Mouse (Mus musculus): Measurements from ENCODE around the gene Pfkfb2. TPM values are rescaled to one million over a fixed set of nuclear protein-coding genes. Genes with fewer than 3 reads are reported as not detected.

Pfkfb2 gene
- polyA plus RNA-seq (2017; shearing (Covaris generic)) = 4.9 TPM

DNA sequence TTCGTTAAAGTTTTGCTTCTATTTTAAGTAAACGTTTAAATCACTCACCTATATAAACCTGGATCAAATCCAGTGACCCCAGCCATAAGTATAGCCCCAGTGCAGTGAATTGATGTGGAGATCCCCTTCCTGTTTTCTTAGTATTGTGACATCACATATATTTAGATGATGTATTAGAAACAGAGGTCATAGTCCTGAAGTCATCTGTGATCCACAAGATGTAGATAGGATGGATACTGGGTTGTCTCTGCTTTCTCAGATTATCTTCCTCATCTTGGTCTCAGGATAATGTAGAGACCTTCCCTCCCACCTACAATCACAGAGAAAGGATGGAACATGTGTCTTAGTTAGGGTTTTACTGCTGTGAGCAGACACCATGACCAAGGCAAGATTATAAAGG is at the start of gene Pfkfb2:
TSS of gene Pfkfb2 (minus strand) at position 101 of the 400 bp plus-strand sequence.

DNA sequence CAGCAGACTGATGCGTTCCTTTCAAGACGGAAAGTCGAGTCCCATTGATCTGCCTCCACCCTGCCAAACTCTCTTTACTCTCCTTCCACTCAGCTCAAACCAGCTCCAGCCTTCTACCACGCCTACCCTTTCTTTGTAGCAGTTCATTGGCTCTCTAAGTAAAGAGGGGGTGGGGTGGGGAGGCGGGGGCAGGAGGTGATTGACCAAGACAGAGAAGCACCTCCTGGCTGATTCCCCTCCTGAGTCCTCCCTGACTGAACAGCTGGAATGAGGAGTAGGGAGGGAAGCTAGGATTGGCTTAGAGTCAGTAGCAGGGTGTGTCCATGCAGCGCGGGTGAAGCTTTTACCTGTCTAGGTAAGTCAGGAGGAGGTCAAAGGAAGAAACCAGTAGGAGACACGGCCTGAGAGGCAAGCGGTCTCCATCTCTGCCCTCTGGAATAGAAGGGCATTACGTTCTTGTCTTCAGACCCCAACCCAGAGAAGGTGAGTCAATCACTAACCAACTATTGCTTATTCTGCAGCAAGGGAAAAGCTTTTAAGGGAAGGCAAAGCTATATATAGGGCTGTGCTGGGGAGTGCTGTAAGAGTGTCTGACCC is 2.8 kb upstream of the Pfkfb2 start, which contains the start of gene AA986860:
TSS of gene AA986860 (plus strand) at position 236 of the 597 bp plus-strand sequence.

DNA sequence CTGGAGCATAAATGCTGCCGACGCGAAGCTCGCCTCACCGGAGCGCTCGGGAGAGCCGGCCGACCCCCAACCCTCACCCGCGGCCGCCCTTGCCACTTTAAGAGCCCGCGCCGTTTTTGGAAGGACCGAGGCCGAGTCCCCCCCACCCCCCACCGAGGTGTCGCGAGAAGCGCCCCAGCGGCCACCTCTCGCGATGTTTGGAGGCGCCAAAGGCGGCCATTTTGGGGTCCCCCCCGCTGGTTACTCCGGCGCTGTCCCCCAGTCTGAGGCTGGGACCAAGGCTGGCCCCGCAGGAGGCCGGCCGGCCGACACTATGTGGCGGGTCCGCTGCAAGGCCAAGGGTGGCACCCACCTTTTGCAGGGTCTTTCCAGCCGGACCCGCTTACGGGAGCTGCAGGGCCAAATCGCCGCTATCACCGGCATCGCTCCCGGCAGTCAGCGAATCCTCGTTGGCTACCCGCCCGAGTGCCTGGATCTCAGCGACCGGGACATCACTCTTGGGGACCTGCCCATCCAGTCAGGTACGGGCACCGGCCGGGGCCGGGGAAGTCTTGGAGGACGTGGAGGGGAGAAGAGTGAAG is 11.7 kb downstream of the Pfkfb2 start, which contains the start of gene Yod1:
TSS of gene Yod1 (plus strand) at position 37 of the 581 bp plus-strand sequence.

DNA sequence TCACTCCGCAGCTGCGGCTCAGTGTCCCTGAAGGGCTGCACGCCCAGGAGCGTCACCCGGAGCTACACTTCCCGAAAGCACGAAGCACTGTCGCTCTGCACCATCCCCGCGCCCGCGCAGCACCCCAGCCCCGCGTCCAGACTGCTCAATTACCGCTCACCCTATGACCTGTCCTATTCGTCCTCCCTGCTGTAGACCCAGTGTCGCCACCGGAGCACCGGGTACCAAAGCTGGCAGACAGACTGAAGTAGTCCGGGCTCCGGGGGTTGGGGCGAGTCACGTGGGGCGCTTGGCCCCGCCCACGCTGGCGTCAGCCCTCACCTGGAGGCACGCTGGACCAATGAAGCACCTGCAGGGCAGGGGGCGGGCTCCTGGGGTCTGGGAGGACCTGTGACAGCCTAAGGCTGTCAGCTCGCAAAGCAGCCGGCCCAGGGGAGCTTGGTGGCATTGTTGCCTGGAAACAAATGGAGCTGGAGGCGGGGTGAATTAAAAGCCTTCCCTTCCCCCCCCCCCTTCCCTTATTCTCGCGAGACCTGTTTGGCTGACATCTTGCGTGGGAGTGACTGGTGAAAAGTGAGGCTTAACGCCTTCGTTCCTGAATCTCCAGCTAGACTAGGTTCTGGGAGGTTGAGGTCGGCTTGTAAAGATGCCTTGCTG is 13.4 kb downstream of the Pfkfb2 start, which contains the start of gene Gm29427:
TSS of gene Gm29427 (minus strand) at position 239 of the 657 bp plus-strand sequence.

DNA sequence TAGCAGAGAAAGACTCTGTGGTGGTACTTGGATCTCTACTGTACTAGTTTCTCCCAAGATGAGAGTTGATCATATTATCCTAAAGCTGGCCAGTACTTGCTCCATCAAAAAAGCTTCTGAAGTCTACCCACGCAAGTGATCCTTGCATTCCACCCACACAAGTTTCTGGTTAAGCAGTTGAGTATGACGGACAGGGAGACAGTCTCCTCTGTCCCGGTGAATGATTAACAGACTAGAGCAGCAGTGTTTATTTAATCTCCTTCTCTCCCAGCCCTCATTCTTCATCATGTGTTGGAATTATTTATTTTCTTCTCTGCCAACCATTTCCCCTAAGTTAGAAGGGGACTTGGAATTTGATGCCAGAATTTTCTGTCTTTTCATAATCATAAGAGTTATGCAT is 67.6 kb downstream of the Pfkfb2 start, which contains the start of gene C4bp:
TSS of gene C4bp (minus strand) at position 179 of the 400 bp plus-strand sequence.

Other genes starting within 250 kb of the Pfkfb2 start
- gene Zp3r, start 99.6 kb downstream of the Pfkfb2 start, polyA plus RNA-seq (2017; shearing (Covaris generic)) = not detected
- gene C4bp, start 67.6 kb downstream of the Pfkfb2 start, polyA plus RNA-seq (2017; shearing (Covaris generic)) = not detected
- not detected for gene Gm29427, start 13.5 kb downstream of the Pfkfb2 start, polyA plus RNA-seq (2017; shearing (Covaris generic))
- gene Yod1, start 11.9 kb downstream of the Pfkfb2 start, polyA plus RNA-seq (2017; shearing (Covaris generic)) = 5.8 TPM
- 0.45 TPM for gene AA986860, start 2.7 kb upstream of the Pfkfb2 start, polyA plus RNA-seq (2017; shearing (Covaris generic))
- 0.32 TPM for gene Fcamr, start 71.6 kb upstream of the Pfkfb2 start, polyA plus RNA-seq (2017; shearing (Covaris generic))
- gene Pigr, start 97.4 kb upstream of the Pfkfb2 start, polyA plus RNA-seq (2017; shearing (Covaris generic)) = 0.26 TPM
- 4.7 TPM for gene Fcmr, start 136.4 kb upstream of the Pfkfb2 start, polyA plus RNA-seq (2017; shearing (Covaris generic))
- not detected for gene Il24, start 158.2 kb upstream of the Pfkfb2 start, polyA plus RNA-seq (2017; shearing (Covaris generic))
- gene Il20, start 182.2 kb upstream of the Pfkfb2 start, polyA plus RNA-seq (2017; shearing (Covaris generic)) = not detected
- not detected for gene Il19, start 210.9 kb upstream of the Pfkfb2 start, polyA plus RNA-seq (2017; shearing (Covaris generic))

All from activated CD4-positive, CD25-positive, alpha-beta regulatory T cell, adult 9 weeks (primary cell).